Mouse (Mus musculus): ENCODE results near the gene Itga6. TPM values are rescaled to one million over a fixed set of nuclear protein-coding genes. Genes with fewer than 3 reads are reported as not detected.

Gene Itga6
- polyA plus RNA-seq, 1 experiment from 2014 or later: 30.7 TPM

GRCm38 (mm10) chr2:71775201-71775611 lies 29.8 kb downstream of the Itga6 start:
- H3K27me3 ChIP-seq (replicated peaks; ENCODE audit: low read depth, poor library complexity, severe bottlenecking): no peaks in the 10 kb centered on the region
- WGBS: 58% methylated on average over 9 of the region's 9 CpGs
- H3K9me3 ChIP-seq: no peaks in the 10 kb centered on the region
- H3K27ac ChIP-seq (replicated peaks): no peak overlapping the region
- H3K36me3 ChIP-seq (replicated peaks): no peaks in the 10 kb centered on the region
- no peak for DNase-seq (ENCODE audit: low spot score)
- H3K4me1 ChIP-seq: peaks cover 22% of the 10 kb centered on the region
- no peak overlapping the region for H3K4me3 ChIP-seq

DNA sequence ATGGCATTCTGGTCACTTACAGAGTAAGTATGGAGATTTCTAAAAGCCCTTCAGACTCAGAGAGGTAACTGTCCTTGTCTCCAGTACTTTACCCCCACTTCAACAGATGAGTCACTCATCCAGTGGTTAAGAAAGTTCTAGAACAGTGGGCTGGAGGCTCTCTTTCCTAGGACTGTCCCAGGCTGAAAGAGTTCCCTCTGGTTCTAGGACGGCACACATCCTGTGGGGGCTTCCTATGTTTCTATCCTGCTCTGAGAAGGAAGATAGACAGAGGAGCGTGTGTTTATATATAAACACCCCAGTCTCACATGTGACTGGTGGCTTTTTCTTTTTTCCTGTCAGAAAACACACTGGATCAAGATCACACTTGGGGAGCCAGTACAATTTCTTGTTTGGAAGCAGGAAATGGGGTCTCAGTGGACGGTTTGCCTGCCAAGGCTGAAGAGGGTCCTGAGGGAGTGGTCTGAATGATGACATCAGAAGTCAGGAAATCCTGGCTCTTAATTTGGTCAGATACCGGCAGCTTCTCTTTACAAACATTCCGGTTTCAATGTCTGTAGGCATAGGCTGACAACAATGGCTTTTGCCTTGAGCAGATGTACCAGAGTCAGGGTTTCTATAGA lies 34.0 kb downstream of the Itga6 start:
- 60% methylated on average over 5 of the region's 5 CpGs for WGBS
- H3K27ac ChIP-seq (replicated peaks): peak overlapping the region; percentile 16
- H3K4me3 ChIP-seq: no peak overlapping the region
- no peak for DNase-seq (ENCODE audit: low spot score)
- H3K36me3 ChIP-seq (replicated peaks): no peaks in the 10 kb centered on the region
- H3K9me3 ChIP-seq: no peaks in the 10 kb centered on the region
- peaks cover 26% of the 10 kb centered on the region for H3K4me1 ChIP-seq
- no peaks in the 10 kb centered on the region for H3K27me3 ChIP-seq (replicated peaks; ENCODE audit: low read depth, poor library complexity, severe bottlenecking)

DNA sequence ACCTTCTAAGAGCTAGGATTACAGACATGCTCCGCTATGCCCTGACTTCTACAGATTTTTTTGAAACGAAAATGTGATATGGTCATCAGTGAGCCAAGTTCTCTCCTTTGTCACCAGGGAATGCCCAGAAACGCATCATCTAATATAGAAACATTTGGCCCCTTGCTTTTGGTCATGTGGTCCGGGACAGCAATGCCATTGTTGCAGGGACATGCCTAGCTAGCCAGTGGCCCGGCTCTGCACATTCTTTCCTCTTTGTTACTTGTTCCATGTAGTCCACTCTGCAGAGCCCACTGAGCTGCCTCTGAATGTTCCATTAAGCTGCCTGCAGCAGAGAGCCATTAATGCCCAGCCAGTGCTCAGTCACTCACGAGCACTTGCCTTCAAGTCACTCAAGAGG lies 34.6 kb downstream of the Itga6 start:
- no peak overlapping the region for H3K27ac ChIP-seq (replicated peaks)
- WGBS: 64% methylated on average over 6 of the region's 6 CpGs
- peaks cover 5% of the 10 kb centered on the region for H3K27me3 ChIP-seq (replicated peaks; ENCODE audit: low read depth, poor library complexity, severe bottlenecking)
- no peak for DNase-seq (ENCODE audit: low spot score)
- H3K4me1 ChIP-seq: peaks cover 21% of the 10 kb centered on the region
- no peaks in the 10 kb centered on the region for H3K9me3 ChIP-seq
- no peak overlapping the region for H3K4me3 ChIP-seq
- H3K36me3 ChIP-seq (replicated peaks): no peaks in the 10 kb centered on the region

- peaks cover 25% of the 10 kb centered on the region for H3K27me3 ChIP-seq (replicated peaks; ENCODE audit: low read depth, poor library complexity, severe bottlenecking)
- H3K4me3 ChIP-seq: no peak overlapping the region
- WGBS: 73% methylated on average over 3 of the region's 3 CpGs
- no peak for DNase-seq (ENCODE audit: low spot score)
- no peaks in the 10 kb centered on the region for H3K9me3 ChIP-seq
- H3K36me3 ChIP-seq (replicated peaks): no peaks in the 10 kb centered on the region
- no peak overlapping the region for H3K27ac ChIP-seq (replicated peaks)
- peaks cover 35% of the 10 kb centered on the region for H3K4me1 ChIP-seq
Measured at GRCm38 (mm10) chr2:71785260-71785659, 39.8 kb downstream of the Itga6 start.

DNA sequence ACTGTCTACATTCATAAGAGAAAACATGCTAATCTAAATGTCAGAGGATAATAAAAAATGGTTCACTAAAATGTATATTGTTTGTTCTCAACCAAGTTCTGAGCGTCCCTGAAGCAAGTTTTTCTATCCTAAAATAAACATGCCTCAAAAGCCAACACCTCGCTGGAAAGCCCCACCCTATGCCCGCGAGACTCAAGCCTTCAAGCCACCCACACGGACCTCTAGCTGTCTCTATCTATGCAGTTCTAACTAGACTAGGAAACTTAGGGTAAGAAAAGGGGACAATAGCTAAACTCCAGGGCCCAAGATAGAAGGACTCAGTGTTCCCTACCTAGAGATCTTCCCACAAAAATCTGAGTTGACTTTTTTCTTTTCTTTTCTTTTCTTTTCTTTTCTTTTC lies 40.6 kb downstream of the Itga6 start:
- Histone ChIP-seq H3K27ac (replicated peaks) (no peak overlapping the region), H3K27me3 (replicated peaks; ENCODE audit: low read depth, poor library complexity, severe bottlenecking) (peaks cover 25% of the 10 kb centered on the region), H3K4me1 (peaks cover 39% of the 10 kb centered on the region), H3K4me3 (no peak overlapping the region), H3K36me3 (replicated peaks) (no peaks in the 10 kb centered on the region), H3K9me3 (no peaks in the 10 kb centered on the region)
- DNase-seq (ENCODE audit: low spot score): no peak
- WGBS: 45% methylated on average over 5 of the region's 5 CpGs

- Histone ChIP-seq H3K27ac (replicated peaks) (peak overlapping the region; percentile 89), H3K9me3 (no peaks in the 10 kb centered on the region), H3K4me1 (peaks cover 39% of the 10 kb centered on the region), H3K4me3 (peak overlapping the region; percentile 87), H3K27me3 (replicated peaks; ENCODE audit: low read depth, poor library complexity, severe bottlenecking) (peaks cover 25% of the 10 kb centered on the region), H3K36me3 (replicated peaks) (no peaks in the 10 kb centered on the region)
- under 1% methylated on average over 61 of the region's 61 CpGs for WGBS
- peak; percentile 87 for DNase-seq (ENCODE audit: low spot score)
Measured at GRCm38 (mm10) chr2:71786591-71787155, 41.3 kb downstream of the Itga6 start.

DNA sequence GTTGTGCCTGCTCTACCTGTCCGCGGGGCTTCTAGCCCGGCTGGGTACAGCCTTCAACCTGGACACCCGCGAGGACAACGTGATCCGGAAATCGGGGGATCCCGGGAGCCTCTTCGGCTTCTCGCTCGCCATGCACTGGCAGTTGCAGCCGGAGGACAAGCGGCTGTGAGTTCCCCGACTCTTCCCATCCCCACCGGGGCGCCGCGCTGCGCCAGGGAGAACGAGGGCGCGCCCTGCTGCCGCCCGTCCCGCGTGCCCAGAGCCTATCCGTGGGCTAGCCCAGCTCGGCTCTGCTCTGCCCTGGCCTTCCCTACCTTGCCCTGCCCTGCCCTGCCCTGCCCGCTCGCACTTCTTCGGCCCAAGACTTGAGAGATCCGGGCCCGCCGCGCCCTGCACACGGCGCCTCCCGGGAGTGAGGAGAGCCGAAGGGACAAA lies 41.8 kb downstream of the Itga6 start:
- Histone ChIP-seq H3K9me3 (no peaks in the 10 kb centered on the region), H3K27ac (replicated peaks) (peak overlapping the region; percentile 89), H3K27me3 (replicated peaks; ENCODE audit: low read depth, poor library complexity, severe bottlenecking) (peaks cover 25% of the 10 kb centered on the region), H3K4me1 (peaks cover 39% of the 10 kb centered on the region), H3K36me3 (replicated peaks) (peaks cover 4% of the 10 kb centered on the region), H3K4me3 (peak overlapping the region; percentile 87)
- WGBS: under 1% methylated on average over 40 of the region's 40 CpGs
- DNase-seq (ENCODE audit: low spot score): no peak

- Histone ChIP-seq H3K9me3 (no peaks in the 10 kb centered on the region), H3K27me3 (replicated peaks; ENCODE audit: low read depth, poor library complexity, severe bottlenecking) (peaks cover 25% of the 10 kb centered on the region), H3K27ac (replicated peaks) (peak overlapping the region; percentile 89), H3K4me3 (peak overlapping the region; percentile 87), H3K36me3 (replicated peaks) (peaks cover 10% of the 10 kb centered on the region), H3K4me1 (peaks cover 36% of the 10 kb centered on the region)
- WGBS: 2% methylated on average over 32 of the region's 32 CpGs
- DNase-seq (ENCODE audit: low spot score): peak; percentile 52
Measured at GRCm38 (mm10) chr2:71787591-71788460, 42.4 kb downstream of the Itga6 start.

- peaks cover 20% of the 10 kb centered on the region for H3K27me3 ChIP-seq (replicated peaks; ENCODE audit: low read depth, poor library complexity, severe bottlenecking)
- DNase-seq (ENCODE audit: low spot score): no peak
- no peak overlapping the region for H3K27ac ChIP-seq (replicated peaks)
- peaks cover 10% of the 10 kb centered on the region for H3K36me3 ChIP-seq (replicated peaks)
- H3K4me1 ChIP-seq: peaks cover 54% of the 10 kb centered on the region
- 82% methylated on average over 5 of the region's 5 CpGs for WGBS
- no peak overlapping the region for H3K4me3 ChIP-seq
- no peaks in the 10 kb centered on the region for H3K9me3 ChIP-seq
Measured at GRCm38 (mm10) chr2:71790752-71791151, 45.3 kb downstream of the Itga6 start.

DNA sequence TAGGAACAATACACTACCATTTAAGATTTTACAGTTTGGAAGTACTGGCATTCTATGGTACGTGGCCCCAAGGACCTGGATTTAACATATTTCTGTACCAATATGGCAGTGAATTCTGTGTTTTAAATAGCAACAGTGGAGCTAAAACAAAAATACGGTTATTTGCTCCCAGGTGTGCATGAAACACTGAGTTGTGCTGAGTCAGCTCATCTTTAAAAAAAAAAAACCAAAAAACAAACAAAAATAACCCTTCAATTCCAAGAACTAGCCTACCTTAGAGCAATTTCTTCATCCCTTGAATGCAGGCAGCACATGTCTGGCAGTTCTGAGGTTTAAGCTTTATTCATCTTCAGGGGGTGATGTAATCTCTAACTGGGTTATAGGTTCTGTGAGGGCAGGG lies 45.8 kb downstream of the Itga6 start:
- Histone ChIP-seq H3K27me3 (replicated peaks; ENCODE audit: low read depth, poor library complexity, severe bottlenecking) (peaks cover 20% of the 10 kb centered on the region), H3K36me3 (replicated peaks) (peaks cover 10% of the 10 kb centered on the region), H3K4me3 (no peak overlapping the region), H3K4me1 (peaks cover 54% of the 10 kb centered on the region), H3K9me3 (no peaks in the 10 kb centered on the region), H3K27ac (replicated peaks) (no peak overlapping the region)
- 89% methylated on average over 2 of the region's 2 CpGs for WGBS
- no peak for DNase-seq (ENCODE audit: low spot score)

DNA sequence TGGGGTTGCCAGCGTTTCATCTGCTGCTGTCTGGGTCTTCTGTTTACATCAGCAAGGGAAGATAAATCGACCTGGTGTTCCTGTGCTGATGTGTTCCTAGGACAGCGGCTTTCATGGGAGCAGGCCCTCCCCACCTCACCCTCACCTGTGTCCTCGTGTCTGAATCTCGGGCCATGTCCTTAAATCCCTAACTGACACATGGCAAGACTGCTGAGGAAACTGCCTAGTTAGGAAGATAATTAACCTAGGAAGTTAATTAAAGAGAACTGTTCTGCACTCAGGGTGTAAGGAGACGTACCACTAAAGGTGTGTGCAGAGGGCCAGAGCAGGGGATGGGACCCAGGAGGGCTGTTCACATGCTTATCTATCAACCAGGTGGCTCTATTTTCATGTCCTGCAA lies 48.7 kb downstream of the Itga6 start:
- Histone ChIP-seq H3K4me3 (no peak overlapping the region), H3K27me3 (replicated peaks; ENCODE audit: low read depth, poor library complexity, severe bottlenecking) (peaks cover 5% of the 10 kb centered on the region), H3K9me3 (no peaks in the 10 kb centered on the region), H3K36me3 (replicated peaks) (peaks cover 10% of the 10 kb centered on the region), H3K4me1 (peaks cover 26% of the 10 kb centered on the region), H3K27ac (replicated peaks) (no peak overlapping the region)
- WGBS: 66% methylated on average over 6 of the region's 6 CpGs
- no peak for DNase-seq (ENCODE audit: low spot score)

- H3K36me3 ChIP-seq (replicated peaks): peaks cover 10% of the 10 kb centered on the region
- peaks cover 31% of the 10 kb centered on the region for H3K4me1 ChIP-seq
- H3K4me3 ChIP-seq: no peak overlapping the region
- no peak overlapping the region for H3K27ac ChIP-seq (replicated peaks)
- H3K27me3 ChIP-seq (replicated peaks; ENCODE audit: low read depth, poor library complexity, severe bottlenecking): no peaks in the 10 kb centered on the region
- 74% methylated on average over 6 of the region's 6 CpGs for WGBS
- no peaks in the 10 kb centered on the region for H3K9me3 ChIP-seq
- DNase-seq (ENCODE audit: low spot score): no peak
Measured at GRCm38 (mm10) chr2:71796787-71797186, 51.4 kb downstream of the Itga6 start.

Measured in embryonic facial prominence, embryonic 10.5 days (tissue).